Mouse (Mus musculus) lung, postnatal 0 days (tissue): ENCODE measurements at regions not wholly inside any gene's neighbourhood (a gene's known extent, or its start where the extent isn't known, plus 50 kb on each side); places are given as distances from the start of the nearest gene placed in this dataset.

ENCODE experiments used
- CTCF ChIP-seq: IDR thresholded peaks from 2 replicates; pipeline ENCODE4 v1.5.1; 2016; ENCODE audit warnings: antibody characterized with exemption, mild to moderate bottlenecking
- EP300 ChIP-seq: IDR thresholded peaks from 2 replicates; pipeline ENCODE4 v1.6.1; 2016; ENCODE audit warnings: antibody characterized with exemption, mild to moderate bottlenecking, control low read depth

- TF ChIP-seq CTCF (peak; percentile 43; the same call in 1 of the 2 replicates), EP300 (no peak)
Observed at GRCm38 (mm10) chr10:95090035-95090434, 145.4 kb upstream of the Plxnc1 start.
